Mouse (Mus musculus): ENCODE measurements around the gene Clec4a2.
"Not testable (repeated sequence)": the region's sequence is repeated elsewhere in the genome, so short reads cannot be mapped to it uniquely, and the experiment has no call there.

Clec4a2 gene

GRCm38 (mm10) chr6:123106128-123106527, at the start of gene Clec4a2:
Clec4a2 (plus strand) TSS chr6:123106428.
- not testable (repeated sequence) for DNase-seq

DNA sequence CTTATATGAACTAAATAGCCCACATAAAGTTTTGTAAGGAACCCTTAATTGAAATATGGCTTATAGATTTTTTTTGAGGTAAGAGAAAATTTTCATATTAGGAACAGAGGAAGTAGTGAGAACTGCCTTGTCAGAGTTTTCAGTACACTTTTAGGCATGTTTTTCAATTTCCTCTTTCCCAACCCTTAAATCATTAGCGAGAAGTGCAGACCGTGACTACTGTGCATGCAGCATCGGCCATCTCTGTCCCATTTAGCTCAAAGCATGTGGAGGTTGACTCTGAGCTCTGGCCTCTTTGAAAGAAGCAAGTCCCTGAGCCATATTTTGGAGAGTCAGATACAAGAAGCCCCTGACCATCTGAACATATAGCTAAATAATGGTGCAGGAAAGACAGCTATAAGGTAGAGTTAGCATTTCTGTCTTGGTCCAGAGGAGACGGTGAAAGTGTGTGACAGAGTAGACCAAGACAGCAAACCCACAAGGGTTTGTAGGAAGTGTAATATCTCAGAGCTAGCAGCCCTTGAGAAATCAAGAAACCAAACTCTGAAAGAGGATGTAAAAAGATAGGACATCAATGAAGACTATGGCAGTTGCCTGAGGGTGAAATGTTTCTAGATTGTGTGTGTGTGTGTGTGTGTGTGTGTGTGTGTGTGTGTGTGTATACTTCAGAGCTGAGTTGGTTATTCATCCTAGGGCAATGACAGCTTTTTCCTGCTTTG, 10.9 kb upstream of the Clec4a2 start:
- no peak for DNase-seq

GRCm38 (mm10) chr6:123123195-123123594, 17.0 kb downstream of the Clec4a2 start:
- no peak for DNase-seq

- DNase-seq = no peak
These were observed 20.9 kb downstream of the Clec4a2 start for GRCm38 (mm10) chr6:123127173-123127572.

DNA sequence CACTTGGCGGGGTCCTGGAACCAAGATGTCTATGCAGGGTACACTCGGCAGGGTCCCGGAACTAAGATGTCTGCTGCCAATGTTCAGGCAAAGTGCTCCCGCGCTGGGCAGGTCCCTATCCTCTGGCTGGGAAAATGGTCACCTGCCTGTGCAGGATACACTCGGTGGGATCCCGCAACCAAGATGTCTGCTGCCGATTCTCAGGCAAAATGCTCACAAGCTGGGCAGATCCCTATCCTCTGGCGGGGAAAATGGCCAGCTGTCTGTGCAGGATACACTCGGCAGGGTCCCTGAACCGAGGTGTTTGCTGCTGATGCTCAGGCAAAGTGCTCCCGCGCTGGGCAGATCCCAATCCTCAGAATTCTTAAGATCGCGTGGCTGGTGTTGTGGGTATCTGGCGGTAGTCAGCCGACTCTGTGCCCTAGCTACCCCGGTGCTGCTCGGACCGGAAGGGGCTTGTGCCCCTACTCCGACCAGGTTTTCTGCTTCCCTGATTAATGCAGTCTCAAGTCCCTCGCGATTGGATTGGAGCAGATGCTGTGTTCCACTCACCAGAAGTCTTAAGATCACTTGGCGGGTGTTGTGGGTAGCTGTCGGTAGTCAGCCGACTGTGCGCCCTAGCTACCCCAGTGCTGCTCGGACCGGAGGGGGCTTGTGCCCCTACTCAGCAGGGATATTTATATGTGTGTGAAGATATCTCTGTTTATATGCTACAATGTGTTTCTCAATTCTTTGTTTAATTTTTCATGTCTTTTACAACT, 31.7 kb downstream of the Clec4a2 start:
- DNase-seq = not testable (repeated sequence)

DNA sequence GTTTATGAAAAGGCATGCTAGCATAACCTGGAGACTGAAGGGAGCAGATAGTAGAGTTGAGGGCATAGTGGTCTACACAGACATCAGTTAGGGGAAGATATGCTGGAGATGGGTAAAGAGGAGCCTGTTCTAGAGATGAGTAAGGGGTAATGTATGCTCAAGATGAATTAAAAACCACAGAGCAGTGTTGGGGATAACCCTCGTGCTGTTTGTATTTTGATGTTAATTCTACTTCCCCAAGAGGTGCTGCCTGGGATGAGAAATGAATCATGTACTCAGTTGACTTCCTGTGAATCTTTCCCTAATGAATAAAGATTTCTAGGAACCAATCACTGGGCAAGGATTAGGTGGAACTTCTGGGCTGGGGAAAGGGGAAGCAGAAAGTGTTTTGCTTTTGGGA, 63.9 kb downstream of the Clec4a2 start:
- no peak for DNase-seq

GRCm38 (mm10) chr6:123171040-123171439, 64.8 kb downstream of the Clec4a2 start:
- no peak for DNase-seq

GRCm38 (mm10) chr6:123172593-123172992, 66.4 kb downstream of the Clec4a2 start, which contains the start of gene Clec4b2:
Clec4b2 (plus strand) TSS chr6:123172893.
- no peak for DNase-seq

DNA sequence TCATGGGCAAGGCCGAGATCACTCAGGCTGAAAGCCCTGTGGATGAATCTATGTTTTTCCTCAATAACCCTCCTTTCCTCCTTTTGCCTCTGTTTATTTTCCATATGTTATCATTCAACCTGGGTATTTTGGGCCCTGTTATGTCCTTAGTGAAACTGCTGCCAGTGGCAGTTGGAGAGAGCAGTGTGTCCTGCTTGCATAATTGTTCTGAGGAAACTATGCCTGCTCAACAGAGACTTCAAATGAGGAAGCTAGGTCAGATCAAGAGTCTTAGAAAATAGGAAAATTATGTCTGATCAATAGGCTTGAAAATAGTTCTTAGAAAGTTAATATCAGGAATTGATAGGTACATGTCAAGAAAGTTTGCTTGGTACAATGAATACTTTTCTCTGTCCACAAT, 69.3 kb downstream of the Clec4a2 start:
- no peak for DNase-seq

- not testable (repeated sequence) for DNase-seq
These were observed 78.6 kb downstream of the Clec4a2 start for GRCm38 (mm10) chr6:123184862-123185261.

Measured in kidney, postnatal 25 days (tissue).